Mouse (Mus musculus): Measurements from ENCODE around the gene Slc6a6. TPM values are rescaled to one million over a fixed set of nuclear protein-coding genes. Genes with fewer than 3 reads are reported as not detected.

Slc6a6 gene
- polyA plus RNA-seq (2016; fragmentation: Nextera tagmentation; extraction: Ambion mirVana) = 56.6 and 69.3 TPM in 2 replicates

GRCm38 (mm10) chr6:91683602-91684473 lies at the start of gene Slc6a6:
Gene Slc6a6, plus strand, starts transcription at chr6:91684053.
- WGBS = under 1% methylated on average over 62 of the region's 69 CpGs
- peaks cover 71% of the 10 kb centered on the region for H3K4me1 ChIP-seq

GRCm38 (mm10) chr6:91634417-91634816 lies 49.4 kb upstream of the Slc6a6 start:
- 53% methylated on average over 2 of the region's 2 CpGs for WGBS
- H3K27ac ChIP-seq = no peak overlapping the region
- H3K36me3 ChIP-seq = no peaks in the 10 kb centered on the region
- H3K4me1 ChIP-seq = peaks cover 7% of the 10 kb centered on the region
- no peaks in the 10 kb centered on the region for H3K9me3 ChIP-seq
- no peak overlapping the region for H3K4me3 ChIP-seq
- peaks cover 23% of the 10 kb centered on the region; the same call in 1 of the 2 replicates for H3K27me3 ChIP-seq (ENCODE audit: insufficient read depth, poor library complexity, severe bottlenecking)
- no peak for DNase-seq (ENCODE audit: low spot score)

More at GRCm38 (mm10) chr6:91683602-91684473, at the start of gene Slc6a6:
- Histone ChIP-seq H3K27ac (peak within 1 kb of the TSS; percentile 97), H3K27me3 (ENCODE audit: insufficient read depth, poor library complexity, severe bottlenecking) (peaks cover 7% of the 10 kb centered on the region), H3K9me3 (no peaks in the 10 kb centered on the region), H3K36me3 (no peaks in the 10 kb centered on the region), H3K4me3 (peak within 1 kb of the TSS; percentile 98)
- DNase-seq (ENCODE audit: low spot score) = peak; percentile 96

- Histone ChIP-seq H3K27ac (no peak overlapping the region), H3K4me3 (no peak overlapping the region), H3K9me3 (no peaks in the 10 kb centered on the region), H3K4me1 (peaks cover 7% of the 10 kb centered on the region), H3K27me3 (ENCODE audit: insufficient read depth, poor library complexity, severe bottlenecking) (peaks cover 23% of the 10 kb centered on the region; the same call in 1 of the 2 replicates), H3K36me3 (no peaks in the 10 kb centered on the region)
- 71% methylated on average over 2 of the region's 2 CpGs for whole genome bisulfite sequencing
- no peak for DNase-seq (ENCODE audit: low spot score)
Observed at GRCm38 (mm10) chr6:91634876-91635275, 49.0 kb upstream of the Slc6a6 start.

GRCm38 (mm10) chr6:91638204-91638995 lies 45.5 kb upstream of the Slc6a6 start:
- Histone ChIP-seq H3K4me1 (peaks cover 16% of the 10 kb centered on the region), H3K27me3 (ENCODE audit: insufficient read depth, poor library complexity, severe bottlenecking) (peaks cover 17% of the 10 kb centered on the region; the same call in 1 of the 2 replicates), H3K36me3 (no peaks in the 10 kb centered on the region), H3K4me3 (no peak overlapping the region), H3K27ac (peak overlapping the region; percentile 59), H3K9me3 (no peaks in the 10 kb centered on the region)
- no peak for DNase-seq (ENCODE audit: low spot score)
- WGBS = 33% methylated on average over 9 of the region's 9 CpGs

GRCm38 (mm10) chr6:91643011-91643410 lies 40.8 kb upstream of the Slc6a6 start:
- Histone ChIP-seq H3K27ac (no peak overlapping the region), H3K36me3 (no peaks in the 10 kb centered on the region), H3K27me3 (ENCODE audit: insufficient read depth, poor library complexity, severe bottlenecking) (peaks cover 16% of the 10 kb centered on the region; the same call in 1 of the 2 replicates), H3K4me3 (no peak overlapping the region), H3K9me3 (no peaks in the 10 kb centered on the region), H3K4me1 (peaks cover 35% of the 10 kb centered on the region)
- DNase-seq (ENCODE audit: low spot score) = no peak
- 63% methylated on average over 5 of the region's 5 CpGs for WGBS

- Histone ChIP-seq H3K4me3 (no peak overlapping the region), H3K4me1 (peaks cover 35% of the 10 kb centered on the region)
Observed at GRCm38 (mm10) chr6:91643416-91643921, 40.4 kb upstream of the Slc6a6 start.

GRCm38 (mm10) chr6:91646019-91646418 lies 37.8 kb upstream of the Slc6a6 start:
- Histone ChIP-seq H3K27ac (peak overlapping the region; percentile 63), H3K4me3 (no peak overlapping the region), H3K27me3 (ENCODE audit: insufficient read depth, poor library complexity, severe bottlenecking) (peaks cover 37% of the 10 kb centered on the region), H3K36me3 (no peaks in the 10 kb centered on the region), H3K9me3 (no peaks in the 10 kb centered on the region), H3K4me1 (peaks cover 42% of the 10 kb centered on the region)
- WGBS = 71% methylated on average over 10 of the region's 10 CpGs
- DNase-seq (ENCODE audit: low spot score) = no peak

More at GRCm38 (mm10) chr6:91643416-91643921, 40.4 kb upstream of the Slc6a6 start:
- no peak for DNase-seq (ENCODE audit: low spot score)
- no peaks in the 10 kb centered on the region for H3K9me3 ChIP-seq
- peaks cover 20% of the 10 kb centered on the region for H3K27me3 ChIP-seq (ENCODE audit: insufficient read depth, poor library complexity, severe bottlenecking)
- 77% methylated on average over 2 of the region's 2 CpGs for WGBS
- no peaks in the 10 kb centered on the region for H3K36me3 ChIP-seq
- H3K27ac ChIP-seq = no peak overlapping the region

- 52% methylated on average over 4 of the region's 4 CpGs for WGBS
- no peak for DNase-seq (ENCODE audit: low spot score)
- peaks cover 37% of the 10 kb centered on the region for H3K27me3 ChIP-seq (ENCODE audit: insufficient read depth, poor library complexity, severe bottlenecking)
- no peak overlapping the region for H3K4me3 ChIP-seq
- H3K36me3 ChIP-seq = no peaks in the 10 kb centered on the region
- no peaks in the 10 kb centered on the region for H3K9me3 ChIP-seq
- H3K27ac ChIP-seq = peak overlapping the region; percentile 63
- H3K4me1 ChIP-seq = peaks cover 48% of the 10 kb centered on the region
Observed at GRCm38 (mm10) chr6:91646822-91647221, 37.0 kb upstream of the Slc6a6 start.

- Histone ChIP-seq H3K9me3 (no peaks in the 10 kb centered on the region), H3K36me3 (no peaks in the 10 kb centered on the region), H3K27ac (peak overlapping the region; percentile 63), H3K4me3 (no peak overlapping the region), H3K4me1 (peaks cover 49% of the 10 kb centered on the region), H3K27me3 (ENCODE audit: insufficient read depth, poor library complexity, severe bottlenecking) (peaks cover 42% of the 10 kb centered on the region)
- 41% methylated on average over 9 of the region's 9 CpGs for WGBS
- DNase-seq (ENCODE audit: low spot score) = no peak
Observed at GRCm38 (mm10) chr6:91647385-91647791, 36.5 kb upstream of the Slc6a6 start.

GRCm38 (mm10) chr6:91650255-91650654 lies 33.6 kb upstream of the Slc6a6 start:
- 77% methylated on average over 9 of the region's 9 CpGs for WGBS
- H3K4me1 ChIP-seq = peaks cover 60% of the 10 kb centered on the region
- no peaks in the 10 kb centered on the region for H3K36me3 ChIP-seq
- DNase-seq (ENCODE audit: low spot score) = no peak
- no peaks in the 10 kb centered on the region for H3K9me3 ChIP-seq
- no peak overlapping the region for H3K27ac ChIP-seq
- peaks cover 49% of the 10 kb centered on the region for H3K27me3 ChIP-seq (ENCODE audit: insufficient read depth, poor library complexity, severe bottlenecking)
- H3K4me3 ChIP-seq = no peak overlapping the region

- Histone ChIP-seq H3K9me3 (no peaks in the 10 kb centered on the region), H3K27me3 (ENCODE audit: insufficient read depth, poor library complexity, severe bottlenecking) (peaks cover 39% of the 10 kb centered on the region), H3K27ac (no peak overlapping the region), H3K36me3 (no peaks in the 10 kb centered on the region), H3K4me1 (peaks cover 64% of the 10 kb centered on the region), H3K4me3 (no peak overlapping the region)
- WGBS = 79% methylated on average over 3 of the region's 3 CpGs
- DNase-seq (ENCODE audit: low spot score) = no peak
Observed at GRCm38 (mm10) chr6:91652296-91652695, 31.6 kb upstream of the Slc6a6 start.

- Histone ChIP-seq H3K27me3 (ENCODE audit: insufficient read depth, poor library complexity, severe bottlenecking) (peaks cover 17% of the 10 kb centered on the region), H3K4me3 (no peak overlapping the region), H3K4me1 (peaks cover 74% of the 10 kb centered on the region), H3K27ac (0 out of 2 replicates have a peak overlapping the region, but pooled peaks have one; percentile 36), H3K36me3 (no peaks in the 10 kb centered on the region), H3K9me3 (no peaks in the 10 kb centered on the region)
- DNase-seq (ENCODE audit: low spot score) = no peak
- 23% methylated on average over 3 of the region's 3 CpGs for WGBS
Observed at GRCm38 (mm10) chr6:91655244-91655643, 28.6 kb upstream of the Slc6a6 start.
